Mouse (Mus musculus) bone marrow macrophage, adult 2 months (primary cell): Measurements from ENCODE around the gene Specc1l.

Experiments used
- CTCF ChIP-seq: IDR thresholded peaks from 2 replicates; pipeline ENCODE4 v1.5.1; 2012; ENCODE audit warnings: low read depth, mild to moderate bottlenecking, low read length, moderate library complexity
- POLR2A ChIP-seq: IDR thresholded peaks from 2 replicates; pipeline ENCODE4 v1.6.1; 2012; ENCODE audit warnings: mild to moderate bottlenecking, low read depth, low read length, borderline replicate concordance

DNA sequence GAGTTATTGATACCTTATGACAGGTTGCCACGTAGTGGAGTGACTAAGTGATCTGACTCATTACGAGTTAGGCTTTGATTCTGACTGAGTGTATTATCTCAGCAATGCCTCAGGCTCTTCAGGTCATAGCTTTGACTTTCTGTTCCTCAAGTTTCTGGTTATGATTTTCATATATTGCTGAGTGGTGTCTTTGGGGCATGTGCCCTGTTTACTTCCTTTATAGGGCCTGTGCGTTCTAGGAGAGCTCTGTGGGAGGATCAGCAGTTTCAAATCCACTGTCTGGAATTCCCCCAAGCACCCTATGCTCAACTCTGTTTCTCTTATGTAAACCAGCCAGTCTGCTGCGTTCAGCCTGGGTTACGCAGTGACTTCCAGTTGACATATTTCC is 10.7 kb downstream of the Specc1l start:
- TF ChIP-seq CTCF: no peak
- no peak for TF ChIP-seq POLR2A
